Mouse (Mus musculus) kidney, postnatal 0 days (tissue): ENCODE data around the gene Desi1. TPM values are rescaled to one million over a fixed set of nuclear protein-coding genes. Genes with fewer than 3 reads are reported as not detected.

Experiments used
- ATAC-seq: fragments of 200-750 bp; cut with Nextera tagmentation; replicated peaks from 2 replicates; pipeline ENCODE4 v1.8.0; 2017; ENCODE audit warnings: low read depth, moderate number of reproducible peaks, moderate TSS enrichment, moderate library complexity; ENCODE audit not compliant: low FRiP score
- DNase-seq: peaks from one replicate; pipeline ENCODE4 v3.0.0-alpha.2; 2016; ENCODE audit warnings: low spot score
- H3K27ac ChIP-seq: fragments of 300-500 bp; sonication (generic); 2 replicates; pipeline ENCODE4 v1.5.1; 2014; ENCODE audit warnings: mild to moderate bottlenecking
- H3K27me3 ChIP-seq: fragments of 300-500 bp; sonication (generic); 2 replicates; pipeline ENCODE4 v1.6.1; 2014; ENCODE audit warnings: low read length, mixed read lengths; ENCODE audit not compliant: insufficient read depth
- H3K36me3 ChIP-seq: fragments of 300-500 bp; sonication (generic); 2 replicates; pipeline ENCODE4 v1.6.1; 2014; ENCODE audit warnings: low read length, mixed read lengths; ENCODE audit not compliant: insufficient read depth
- H3K4me1 ChIP-seq: fragments of 300-500 bp; sonication (generic); replicated peaks from 2 replicates; pipeline ENCODE4 v1.6.1; 2014; ENCODE audit warnings: antibody characterized with exemption, low read length, mixed read lengths; ENCODE audit not compliant: insufficient read depth
- H3K4me2 ChIP-seq: fragments of 300-500 bp; sonication (generic); 2 replicates; pipeline ENCODE4 v1.6.1; 2014; ENCODE audit warnings: mild to moderate bottlenecking, low read length, moderate library complexity, mixed read lengths
- H3K4me3 ChIP-seq: fragments of 300-500 bp; sonication (generic); replicated peaks from 2 replicates; pipeline ENCODE4 v1.5.1; 2014; ENCODE audit warnings: low read depth, low read length
- H3K9ac ChIP-seq: fragments of 300-500 bp; sonication (generic); 2 replicates; pipeline ENCODE4 v1.6.1; 2014; ENCODE audit warnings: low read depth, low read length
- H3K9me3 ChIP-seq: fragments of 300-500 bp; sonication (generic); replicated peaks from 2 replicates; pipeline ENCODE4 v1.6.1; 2016; ENCODE audit warnings: low read length, inconsistent platforms, mixed read lengths
- CTCF ChIP-seq: IDR thresholded peaks from 2 replicates; pipeline ENCODE4 v1.5.1; 2016; ENCODE audit warnings: antibody characterized with exemption, low read depth, mild to moderate bottlenecking, moderate library complexity
- WGBS: fragments of 180-500 bp; shearing (Covaris S2); extraction: QIAGEN DNeasy Blood & Tissue Kit; methylation state at CpG from one replicate; pipeline ENCODE4 v1.1.7; 2014; 5-methylcytosine and 5-hydroxymethylcytosine counted together
- polyA plus RNA-seq: library from polyadenylated mRNA; unstranded; fragments of >200 nt; fragmentation: Nextera tagmentation; extraction: Ambion mirVana; gene quantifications from 2 replicates; pipeline ENCODE4 v1.2.1, GENCODE M21; 2015

Desi1 gene
- polyA plus RNA-seq, 1 experiment from 2014 or later: 21.1 TPM

DNA sequence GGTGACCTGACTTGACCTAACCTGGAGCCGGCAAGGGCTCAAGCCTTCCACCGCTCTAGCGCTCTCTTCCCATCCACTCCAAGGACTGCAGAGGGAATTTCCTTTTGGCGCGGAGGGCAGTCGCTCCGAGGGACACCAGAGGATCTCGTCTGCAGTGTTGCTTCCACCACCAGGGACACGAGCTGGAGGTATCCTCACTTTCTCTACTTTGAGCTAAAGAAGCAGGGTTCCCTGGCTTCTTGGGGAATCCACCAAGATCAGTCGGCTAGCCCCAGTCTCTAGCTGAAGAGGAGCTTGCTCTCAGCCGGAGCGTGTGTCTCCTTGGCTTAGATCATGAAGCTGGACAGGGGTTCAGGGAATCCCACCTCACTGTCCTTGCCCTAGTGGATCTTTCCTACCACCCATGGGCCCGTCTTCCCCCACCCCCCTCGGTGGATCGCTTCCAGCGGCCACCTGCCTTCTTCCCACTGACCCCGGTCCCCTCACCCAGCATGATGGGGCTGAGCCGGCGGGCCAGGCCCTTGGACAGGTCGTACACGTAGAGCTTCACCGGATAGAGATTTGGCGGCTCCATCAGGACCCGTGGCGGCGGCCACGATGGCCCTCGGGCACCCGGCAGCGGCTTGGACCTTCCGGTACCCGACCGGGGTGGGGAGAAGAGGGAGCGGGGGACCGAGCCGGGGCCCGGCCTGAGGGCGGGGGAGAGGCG, 18.1 kb downstream of the Desi1 start:
- ATAC-seq (peak; percentile 57), DNase-seq (peak; percentile 65)
- Histone ChIP-seq H3K4me3 (peak overlapping the region; percentile 92), H3K27ac (peak overlapping the region; percentile 71; the same call in 1 of the 2 replicates), H3K9ac (peak overlapping the region; percentile 82), H3K36me3 (0 out of 2 replicates have a peak, but pooled peaks cover 3% of the 10 kb centered on the region), H3K4me2 (peak overlapping the region; percentile 95), H3K9me3 (no peaks in the 10 kb centered on the region), H3K4me1 (0 out of 2 replicates have a peak, but pooled peaks cover 10% of the 10 kb centered on the region), H3K27me3 (no peaks in the 10 kb centered on the region)
- 0% methylated on average over 39 of the region's 39 CpGs for WGBS
- TF ChIP-seq CTCF: 0 out of 2 replicates have a peak, but pooled peaks have one; percentile 20

DNA sequence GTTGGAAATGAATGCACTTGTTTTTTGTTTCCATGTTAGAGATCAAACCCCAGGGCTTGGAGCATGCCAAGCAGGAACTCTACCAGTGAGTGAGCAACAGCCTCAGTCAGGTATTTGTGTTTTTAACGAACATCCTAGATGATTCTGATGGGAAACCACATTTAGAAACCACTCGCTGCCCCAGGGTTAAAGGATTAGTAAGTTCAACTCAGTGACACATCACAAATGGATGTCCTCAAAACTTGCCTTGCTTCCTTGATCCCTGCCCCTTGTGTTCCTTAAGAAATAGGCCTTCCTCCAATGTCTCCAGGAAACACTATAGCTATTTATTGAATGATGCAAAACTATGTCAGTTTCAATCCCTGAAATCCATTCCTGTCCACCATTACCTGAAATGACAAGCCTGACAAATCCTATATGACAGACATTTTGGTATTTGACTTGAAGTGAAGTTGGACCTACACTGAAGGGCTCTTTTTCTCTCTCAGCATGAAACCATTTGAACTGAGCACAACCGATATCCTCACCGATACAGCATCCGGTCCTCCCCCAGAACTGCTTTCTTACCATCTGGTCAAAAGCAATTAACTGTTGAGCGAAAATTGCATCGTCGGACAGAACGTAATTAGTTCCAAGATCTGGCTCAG, 18.8 kb downstream of the Desi1 start:
- Histone ChIP-seq H3K4me1 (0 out of 2 replicates have a peak, but pooled peaks cover 10% of the 10 kb centered on the region), H3K27me3 (no peaks in the 10 kb centered on the region), H3K4me3 (peak overlapping the region; percentile 92), H3K27ac (0 out of 2 replicates have a peak overlapping the region, but pooled peaks have one; percentile 71), H3K9ac (peak overlapping the region; percentile 82), H3K9me3 (no peaks in the 10 kb centered on the region), H3K36me3 (0 out of 2 replicates have a peak, but pooled peaks cover 3% of the 10 kb centered on the region), H3K4me2 (peak overlapping the region; percentile 95)
- TF ChIP-seq CTCF: no peak
- DNase-seq (no peak), ATAC-seq (no peak)
- 10% methylated on average over 9 of the region's 9 CpGs for WGBS

DNA sequence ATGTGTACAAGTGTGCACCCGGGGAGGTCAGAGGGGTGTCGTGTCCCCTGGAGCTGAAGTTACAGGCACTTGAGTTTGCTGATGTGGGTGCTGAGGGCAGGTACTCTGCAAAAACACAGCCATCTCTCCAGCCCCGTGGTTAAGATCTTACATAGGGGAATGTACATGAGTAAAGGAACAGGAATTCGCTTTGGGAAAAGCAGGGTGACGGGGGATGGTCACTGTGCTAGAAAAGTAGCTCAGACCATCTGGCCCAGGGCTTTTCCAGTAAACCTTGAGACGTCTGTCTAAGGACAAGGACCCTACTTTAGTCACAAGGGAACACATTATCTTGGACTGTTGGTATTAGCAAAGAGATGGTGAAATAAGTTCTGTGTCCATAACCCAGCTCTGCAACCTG, 21.7 kb downstream of the Desi1 start:
- Histone ChIP-seq H3K9me3 (no peaks in the 10 kb centered on the region), H3K27ac (no peak overlapping the region), H3K4me3 (no peak overlapping the region), H3K4me2 (no peak overlapping the region), H3K36me3 (0 out of 2 replicates have a peak, but pooled peaks cover 3% of the 10 kb centered on the region), H3K9ac (no peak overlapping the region), H3K27me3 (no peaks in the 10 kb centered on the region), H3K4me1 (0 out of 2 replicates have a peak, but pooled peaks cover 10% of the 10 kb centered on the region)
- no peak for ATAC-seq
- TF ChIP-seq CTCF: no peak
- 87% methylated on average over 6 of the region's 6 CpGs for WGBS
- no peak for DNase-seq

DNA sequence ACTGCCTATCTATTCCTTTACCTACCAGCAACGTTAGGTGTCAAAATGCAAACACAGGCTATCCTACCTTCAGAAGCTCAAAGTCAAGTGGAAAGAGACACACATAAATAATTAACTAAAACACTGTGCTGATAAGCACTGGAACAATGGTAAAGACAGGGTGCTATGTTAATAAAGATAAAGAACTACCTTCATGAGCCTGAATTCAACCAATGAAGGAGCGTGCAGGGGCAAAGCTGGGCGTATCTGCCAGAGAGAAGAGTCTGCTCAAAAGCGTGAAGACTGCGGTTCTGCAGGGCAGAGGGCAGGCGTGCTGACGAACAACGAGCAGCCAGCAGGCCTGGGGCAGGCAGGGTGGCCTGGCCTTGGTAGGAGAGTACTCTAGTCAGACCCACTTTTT, 29.4 kb downstream of the Desi1 start:
- DNase-seq (no peak), ATAC-seq (no peak)
- H3K4me2 ChIP-seq: no peak overlapping the region
- H3K4me3 ChIP-seq: no peak overlapping the region
- TF ChIP-seq CTCF: no peak
- no peaks in the 10 kb centered on the region for H3K4me1 ChIP-seq
- no peak overlapping the region for H3K9ac ChIP-seq
- H3K27me3 ChIP-seq: no peaks in the 10 kb centered on the region
- H3K36me3 ChIP-seq: peaks cover 4% of the 10 kb centered on the region; the same call in 1 of the 2 replicates
- H3K9me3 ChIP-seq: no peaks in the 10 kb centered on the region
- WGBS: 76% methylated on average over 8 of the region's 8 CpGs
- no peak overlapping the region for H3K27ac ChIP-seq

DNA sequence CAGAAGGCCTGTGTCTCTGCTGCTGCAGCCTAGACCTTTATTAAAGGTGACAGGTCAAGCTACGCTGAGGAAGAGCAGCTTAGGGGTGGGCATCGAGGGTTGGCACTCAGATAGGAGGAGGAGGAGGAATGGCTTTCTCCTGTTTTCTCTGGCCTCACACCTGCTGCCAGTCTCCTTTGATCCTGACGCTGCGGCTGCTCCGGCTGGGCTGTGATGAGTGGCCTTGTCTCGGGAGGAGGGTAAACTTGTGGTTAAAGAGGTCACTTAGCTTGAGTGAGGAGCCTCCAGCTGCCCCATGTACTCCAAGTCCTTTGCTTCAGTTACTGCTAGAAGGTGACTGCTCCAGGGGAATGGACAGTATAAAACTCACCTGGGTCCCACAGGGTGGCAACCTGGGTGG, 39.7 kb downstream of the Desi1 start:
- no peak for TF ChIP-seq CTCF
- H3K27me3 ChIP-seq: no peaks in the 10 kb centered on the region
- H3K4me3 ChIP-seq: no peak overlapping the region
- DNase-seq: no peak
- ATAC-seq: no peak
- H3K4me1 ChIP-seq: no peaks in the 10 kb centered on the region
- no peak overlapping the region for H3K9ac ChIP-seq
- no peak overlapping the region for H3K27ac ChIP-seq
- H3K9me3 ChIP-seq: no peaks in the 10 kb centered on the region
- WGBS: 54% methylated on average over 6 of the region's 6 CpGs
- H3K4me2 ChIP-seq: no peak overlapping the region
- H3K36me3 ChIP-seq: peaks cover 12% of the 10 kb centered on the region; the same call in 1 of the 2 replicates

DNA sequence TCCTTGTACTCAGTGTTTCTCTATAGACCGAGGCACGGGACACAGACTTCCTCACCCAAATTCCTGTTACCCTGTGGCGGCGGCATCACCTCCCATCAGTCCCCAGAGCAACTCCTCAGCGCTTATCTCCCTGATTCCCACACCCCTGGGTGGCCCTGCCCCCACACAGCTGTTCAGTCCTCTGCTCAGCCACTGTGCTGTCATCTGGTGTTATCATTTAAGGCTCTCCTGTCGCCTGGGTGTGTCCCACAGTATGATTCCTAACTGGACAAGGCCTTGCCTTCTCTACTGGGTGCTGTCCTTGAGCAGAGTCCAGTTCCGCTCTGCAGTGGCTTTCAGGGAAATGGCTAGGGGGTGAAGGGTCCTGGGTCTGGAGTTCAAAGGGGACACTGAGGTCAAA, 43.1 kb downstream of the Desi1 start:
- WGBS: 61% methylated on average over 7 of the region's 7 CpGs

More for the DNA sequence above, 43.1 kb downstream of the Desi1 start:
- Histone ChIP-seq H3K4me3 (no peak overlapping the region), H3K9me3 (no peaks in the 10 kb centered on the region), H3K4me1 (no peaks in the 10 kb centered on the region), H3K36me3 (no peaks in the 10 kb centered on the region), H3K4me2 (no peak overlapping the region), H3K27ac (no peak overlapping the region), H3K9ac (no peak overlapping the region), H3K27me3 (no peaks in the 10 kb centered on the region)
- no peak for TF ChIP-seq CTCF
- no peak for ATAC-seq
- DNase-seq: no peak
